Mouse (Mus musculus) testis, adult 2 months (tissue): Measurements from ENCODE around the gene Fmo6. TPM values are rescaled to one million over a fixed set of nuclear protein-coding genes. Genes with fewer than 3 reads are reported as not detected.

Experiments
- H3K27ac ChIP-seq: fragments of 200-500 bp; 2 replicates; pipeline ENCODE4 v1.5.1; 2012; ENCODE audit warnings: low read depth, low read length; ENCODE audit not compliant: control insufficient read depth, insufficient read depth
- H3K27me3 ChIP-seq: fragments of 200-500 bp; 2 replicates; pipeline ENCODE4 v1.6.1; 2012; ENCODE audit warnings: mild to moderate bottlenecking, low read length, moderate library complexity; ENCODE audit not compliant: control insufficient read depth, insufficient read depth
- H3K36me3 ChIP-seq: fragments of 200-500 bp; 2 replicates; pipeline ENCODE4 v1.6.1; 2012; ENCODE audit warnings: mild to moderate bottlenecking, low read length; ENCODE audit not compliant: control insufficient read depth, insufficient read depth
- H3K4me1 ChIP-seq: fragments of 200-500 bp; 2 replicates; pipeline ENCODE4 v1.6.1; 2012; ENCODE audit warnings: low read length; ENCODE audit not compliant: control insufficient read depth, insufficient read depth
- H3K4me3 ChIP-seq: fragments of 200-500 bp; 2 replicates; pipeline ENCODE4 v1.5.1; 2012; ENCODE audit warnings: low read depth, mild to moderate bottlenecking, low read length, moderate library complexity, mixed read lengths; ENCODE audit not compliant: control insufficient read depth
- CTCF ChIP-seq: fragments of 200-500 bp; IDR thresholded peaks from 2 replicates; pipeline ENCODE4 v1.5.1; 2012; ENCODE audit warnings: low read depth, mild to moderate bottlenecking, inconsistent platforms, low read length, moderate library complexity; ENCODE audit not compliant: control insufficient read depth, insufficient read depth, insufficient replicate concordance
- POLR2A ChIP-seq: fragments of 200-500 bp; IDR thresholded peaks from 2 replicates; pipeline ENCODE4 v1.6.1; 2012; ENCODE audit warnings: low read depth, mild to moderate bottlenecking, inconsistent platforms, low read length, moderate library complexity; ENCODE audit not compliant: control insufficient read depth
- polyA plus RNA-seq: library from polyadenylated mRNA; depleted of rRNA; stranded (reverse); fragments of >200 nt; gene quantifications from 2 replicates; pipeline ENCODE4 v1.2.3, GENCODE M21; 2012

Gene Fmo6
- polyA plus RNA-seq, 1 experiment: 0.11 TPM

GRCm38 (mm10) chr1:162946837-162947558, 9.7 kb upstream of the Fmo6 start:
- TF ChIP-seq CTCF (no peak), POLR2A (no peak)
- H3K27me3 ChIP-seq: no peaks in the 10 kb centered on the region

GRCm38 (mm10) chr1:162943700-162944099, 6.4 kb upstream of the Fmo6 start:
- H3K4me1 ChIP-seq: no peaks in the 10 kb centered on the region
- TF ChIP-seq POLR2A: no peak
- TF ChIP-seq CTCF: no peak
- H3K4me3 ChIP-seq: no peak overlapping the region
- no peaks in the 10 kb centered on the region for H3K36me3 ChIP-seq
- no peak overlapping the region for H3K27ac ChIP-seq
- no peaks in the 10 kb centered on the region for H3K27me3 ChIP-seq

More at GRCm38 (mm10) chr1:162946837-162947558, 9.7 kb upstream of the Fmo6 start:
- H3K36me3 ChIP-seq: no peaks in the 10 kb centered on the region
- H3K4me3 ChIP-seq: no peak overlapping the region
- no peaks in the 10 kb centered on the region for H3K4me1 ChIP-seq
- no peak overlapping the region for H3K27ac ChIP-seq

GRCm38 (mm10) chr1:162938696-162939351, 1.5 kb upstream of the Fmo6 start:
- Histone ChIP-seq H3K4me1 (no peaks in the 10 kb centered on the region), H3K36me3 (no peaks in the 10 kb centered on the region), H3K27me3 (no peaks in the 10 kb centered on the region), H3K4me3 (no peak overlapping the region), H3K27ac (no peak overlapping the region)
- TF ChIP-seq CTCF (no peak), POLR2A (no peak)

GRCm38 (mm10) chr1:162937970-162938695, 818 bp upstream of the Fmo6 start:
- TF ChIP-seq CTCF (no peak), POLR2A (no peak)
- no peak overlapping the region for H3K4me3 ChIP-seq
- H3K27me3 ChIP-seq: no peaks in the 10 kb centered on the region
- no peaks in the 10 kb centered on the region for H3K36me3 ChIP-seq
- no peaks in the 10 kb centered on the region for H3K4me1 ChIP-seq
- H3K27ac ChIP-seq: no peak overlapping the region

GRCm38 (mm10) chr1:162934374-162935012, 2.8 kb downstream of the Fmo6 start:
- Histone ChIP-seq H3K27me3 (no peaks in the 10 kb centered on the region), H3K27ac (no peak overlapping the region), H3K4me1 (no peaks in the 10 kb centered on the region), H3K4me3 (no peak overlapping the region), H3K36me3 (no peaks in the 10 kb centered on the region)
- TF ChIP-seq POLR2A: no peak
- TF ChIP-seq CTCF: no peak

- H3K27me3 ChIP-seq: no peaks in the 10 kb centered on the region
- H3K4me3 ChIP-seq: no peak overlapping the region
- no peak for TF ChIP-seq POLR2A
- no peak for TF ChIP-seq CTCF
- no peaks in the 10 kb centered on the region for H3K36me3 ChIP-seq
- no peak overlapping the region for H3K27ac ChIP-seq
- no peaks in the 10 kb centered on the region for H3K4me1 ChIP-seq
Observed at GRCm38 (mm10) chr1:162932386-162932785, 4.9 kb downstream of the Fmo6 start.

GRCm38 (mm10) chr1:162931880-162932279, 5.4 kb downstream of the Fmo6 start:
- no peaks in the 10 kb centered on the region for H3K36me3 ChIP-seq
- H3K27ac ChIP-seq: no peak overlapping the region
- no peaks in the 10 kb centered on the region for H3K27me3 ChIP-seq
- no peak overlapping the region for H3K4me3 ChIP-seq
- no peaks in the 10 kb centered on the region for H3K4me1 ChIP-seq
- TF ChIP-seq POLR2A (no peak), CTCF (no peak)
